Mouse (Mus musculus) right cerebral cortex, postnatal 4 days (tissue): ENCODE measurements around the gene Lrch3.
"Not testable (repeated sequence)": the region's sequence is repeated elsewhere in the genome, so short reads cannot be mapped to it uniquely, and the experiment has no call there.

ENCODE experiments used
- DNase-seq: peaks from one replicate; pipeline ENCODE4 v3.0.0-alpha.2; 2022

The Lrch3 gene

GRCm38 (mm10) chr16:33006888-33007287 is 93.0 kb downstream of the Lrch3 start:
- DNase-seq = no peak

GRCm38 (mm10) chr16:33007436-33007835 is 93.5 kb downstream of the Lrch3 start:
- DNase-seq = no peak

- DNase-seq = no peak
Observed at GRCm38 (mm10) chr16:33010166-33010565, 96.3 kb downstream of the Lrch3 start.

GRCm38 (mm10) chr16:33013801-33014200 is 99.9 kb downstream of the Lrch3 start:
- DNase-seq = no peak

GRCm38 (mm10) chr16:33014921-33015320 is 101.0 kb downstream of the Lrch3 start:
- DNase-seq = no peak

- no peak for DNase-seq
Observed at GRCm38 (mm10) chr16:33015396-33015907, 101.6 kb downstream of the Lrch3 start.

- no peak for DNase-seq
Observed at GRCm38 (mm10) chr16:33015986-33016385, 102.1 kb downstream of the Lrch3 start.

- no peak for DNase-seq
Observed at GRCm38 (mm10) chr16:33017677-33018349, 103.9 kb downstream of the Lrch3 start.

- DNase-seq = no peak
Observed at GRCm38 (mm10) chr16:33019117-33019770, 105.3 kb downstream of the Lrch3 start.

GRCm38 (mm10) chr16:33021381-33021780 is 107.5 kb downstream of the Lrch3 start:
- DNase-seq = no peak

- peak; percentile 85 for DNase-seq
Observed at GRCm38 (mm10) chr16:33023750-33024149, 109.8 kb downstream of the Lrch3 start.

GRCm38 (mm10) chr16:33024456-33025104 is 110.7 kb downstream of the Lrch3 start:
- no peak for DNase-seq

GRCm38 (mm10) chr16:33026357-33026756 is 112.5 kb downstream of the Lrch3 start:
- no peak for DNase-seq

GRCm38 (mm10) chr16:33036006-33036405 is 122.1 kb downstream of the Lrch3 start:
- no peak for DNase-seq

- no peak for DNase-seq
Observed at GRCm38 (mm10) chr16:33042682-33043081, 128.8 kb downstream of the Lrch3 start.

- DNase-seq = no peak
Observed at GRCm38 (mm10) chr16:33043268-33043667, 129.4 kb downstream of the Lrch3 start.

- DNase-seq = no peak
Observed at GRCm38 (mm10) chr16:33048004-33048403, 134.1 kb downstream of the Lrch3 start.

GRCm38 (mm10) chr16:33048686-33049085 is 134.8 kb downstream of the Lrch3 start:
- no peak for DNase-seq

- no peak for DNase-seq
Observed at GRCm38 (mm10) chr16:33049809-33050208, 135.9 kb downstream of the Lrch3 start.

GRCm38 (mm10) chr16:33053141-33053540 is 139.2 kb downstream of the Lrch3 start:
- no peak for DNase-seq

- DNase-seq = not testable (repeated sequence)
Observed at GRCm38 (mm10) chr16:33054927-33055326, 141.0 kb downstream of the Lrch3 start.

- DNase-seq = peak; percentile 8
Observed at GRCm38 (mm10) chr16:33055655-33056054, 141.8 kb downstream of the Lrch3 start.

- peak; percentile 90 for DNase-seq
Observed at GRCm38 (mm10) chr16:33056095-33056785, 142.3 kb downstream of the Lrch3 start, which contains the start of the genes Iqcg and Rpl35a. Gene Iqcg, minus strand, starts transcription at chr16:33056218. Gene Rpl35a, plus strand, starts transcription at chr16:33056453.
